Mouse (Mus musculus) ES-E14 (cell line): ENCODE results near the gene Lce1h. TPM values are rescaled to one million over a fixed set of nuclear protein-coding genes. Genes with fewer than 3 reads are reported as not detected.

Source experiments
- DNase-seq: peaks from one replicate; pipeline ENCODE4 v3.0.0-alpha.2; 2013; ENCODE audit warnings: low read depth, low spot score
- H3K27ac ChIP-seq: 2 replicates; pipeline ENCODE4 v1.5.1; 2012; ENCODE audit warnings: low read depth, mild to moderate bottlenecking, low read length, moderate library complexity, mixed read lengths; ENCODE audit not compliant: poor library complexity, insufficient read depth, severe bottlenecking
- H3K36me3 ChIP-seq: 2 replicates; pipeline ENCODE4 v1.6.1; 2012; ENCODE audit warnings: mild to moderate bottlenecking, low read length, moderate library complexity, mixed read lengths; ENCODE audit not compliant: control insufficient read depth, poor library complexity, insufficient read depth, severe bottlenecking
- H3K4me1 ChIP-seq, 2 experiments: fragments of 150-350 bp in 1 of 2; sonication (generic) in 1 of 2; 2 replicates each; pipeline ENCODE4 v1.6.1; 2012; ENCODE audit warnings: low read length in 2 of 2, mild to moderate bottlenecking in 1 of 2, mixed read lengths in 1 of 2; ENCODE audit not compliant: control insufficient read depth in 2 of 2, insufficient read depth in 2 of 2, poor library complexity in 1 of 2
- H3K4me3 ChIP-seq, 2 experiments: fragments of 150-350 bp in 1 of 2; sonication (generic) in 1 of 2; 2 replicates each; pipeline ENCODE4 v1.5.1; 2012; ENCODE audit warnings: low read length in 2 of 2, low read depth in 1 of 2, mild to moderate bottlenecking in 1 of 2, mixed read lengths in 1 of 2; ENCODE audit not compliant: insufficient read depth in 1 of 2, poor library complexity in 1 of 2, severe bottlenecking in 1 of 2
- H3K9ac ChIP-seq: 2 replicates; pipeline ENCODE4 v1.6.1; 2012; ENCODE audit warnings: low read depth, mild to moderate bottlenecking, low read length, mixed read lengths; ENCODE audit not compliant: poor library complexity, insufficient read depth, severe bottlenecking
- H3K9me3 ChIP-seq: fragments of 150-350 bp; sonication (generic); 2 replicates; pipeline ENCODE4 v1.6.1; 2012; ENCODE audit warnings: low read depth, mild to moderate bottlenecking, low read length; ENCODE audit not compliant: control insufficient read depth, insufficient read depth
- CHD2 ChIP-seq: IDR thresholded peaks from 2 replicates; pipeline ENCODE4 v1.6.1; 2014; ENCODE audit warnings: mild to moderate bottlenecking, low read depth, low read length, inconsistent platforms
- HCFC1 ChIP-seq: IDR thresholded peaks from 2 replicates; pipeline ENCODE4 v1.6.1; 2012; ENCODE audit warnings: low read length, inconsistent platforms, borderline replicate concordance; ENCODE audit not compliant: insufficient read depth
- MAFK ChIP-seq: IDR thresholded peaks from 2 replicates; pipeline ENCODE4 v1.6.1; 2014; ENCODE audit warnings: mild to moderate bottlenecking, low read depth, low read length, inconsistent platforms; ENCODE audit not compliant: insufficient read depth
- ZC3H11A ChIP-seq: IDR thresholded peaks from 2 replicates; pipeline ENCODE4 v1.6.1; 2012; ENCODE audit warnings: low read depth, mild to moderate bottlenecking, inconsistent platforms, low read length, borderline replicate concordance
- ZNF384 ChIP-seq: IDR thresholded peaks from 2 replicates; pipeline ENCODE4 v1.6.1; 2012; ENCODE audit warnings: low read depth, low read length, inconsistent platforms
- in situ Hi-C, 2 experiments: fragments of 600-800 bp; cut with MboI; formaldehyde crosslinking; loops; one replicate each; pipeline ENCODE4 v1.15.1; 2025; ENCODE audit warnings: low sequenced_read_pairs in 2 of 2, inconsistent platforms in 1 of 2; ENCODE audit not compliant: unreplicated experiment in 2 of 2
- total RNA-seq: library from RNA; depleted of rRNA; stranded (reverse); fragments of 300-350 nt; gene quantifications from 2 replicates; pipeline ENCODE4 v1.2.3, GENCODE M21; 2012; rRNA removed

Gene Lce1h
- 4.7 TPM in 1 of 2 replicates, not detected in the other for total RNA-seq

GRCm38 (mm10) chr3:92764965-92765364 lies at the start of gene Lce1h:
Gene Lce1h, minus strand, starts transcription at chr3:92765065.
- Histone ChIP-seq H3K36me3 (no peaks in the 10 kb centered on the region), H3K9me3 (no peaks in the 10 kb centered on the region), H3K27ac (no peak within 1 kb of the TSS), H3K4me3 (no peak within 1 kb of the TSS), H3K4me1 (no peaks in the 10 kb centered on the region), H3K9ac (no peak within 1 kb of the TSS)
- TF ChIP-seq CHD2: no peak
- TF ChIP-seq ZNF384: no peak
- no peak for TF ChIP-seq HCFC1
- TF ChIP-seq MAFK: no peak
- TF ChIP-seq ZC3H11A: no peak
- DNase-seq: no peak
- in situ Hi-C loops: no loop called here

GRCm38 (mm10) chr3:92807791-92808190 lies 42.9 kb upstream of the Lce1h start, which contains the start of gene Lce1k:
Gene Lce1k, minus strand, starts transcription at chr3:92807891.
- no peak for TF ChIP-seq CHD2
- no peak for TF ChIP-seq ZC3H11A
- no peak for TF ChIP-seq MAFK
- no peak for TF ChIP-seq HCFC1
- no peak for TF ChIP-seq ZNF384
- Histone ChIP-seq H3K4me1 (no peaks in the 10 kb centered on the region), H3K4me3 (no peak within 1 kb of the TSS), H3K36me3 (no peaks in the 10 kb centered on the region), H3K27ac (no peak within 1 kb of the TSS), H3K9ac (no peak within 1 kb of the TSS), H3K9me3 (no peaks in the 10 kb centered on the region)
- no peak for DNase-seq
- in situ Hi-C loops: no loop called here

- TF ChIP-seq MAFK: no peak
- TF ChIP-seq ZC3H11A: no peak
- no peak for TF ChIP-seq ZNF384
- TF ChIP-seq CHD2: no peak
- no peak for TF ChIP-seq HCFC1
- H3K4me1 ChIP-seq: no peaks in the 10 kb centered on the region
- in situ Hi-C loops: no loop called here
- DNase-seq: no peak
- H3K27ac ChIP-seq: no peak within 1 kb of the TSS
- H3K9me3 ChIP-seq: no peaks in the 10 kb centered on the region
- H3K36me3 ChIP-seq: no peaks in the 10 kb centered on the region
- no peak within 1 kb of the TSS for H3K9ac ChIP-seq
- no peak within 1 kb of the TSS for H3K4me3 ChIP-seq
Observed at GRCm38 (mm10) chr3:92790414-92790813, 25.5 kb upstream of the Lce1h start, which contains the start of gene Lce1j. Gene Lce1j, minus strand, starts transcription at chr3:92790514.

GRCm38 (mm10) chr3:92778799-92779198 lies 13.9 kb upstream of the Lce1h start, which contains the start of gene Lce1i:
Gene Lce1i, minus strand, starts transcription at chr3:92778899.
- Histone ChIP-seq H3K36me3 (no peaks in the 10 kb centered on the region), H3K4me1 (no peaks in the 10 kb centered on the region), H3K27ac (no peak within 1 kb of the TSS), H3K9me3 (no peaks in the 10 kb centered on the region), H3K4me3 (no peak within 1 kb of the TSS), H3K9ac (no peak within 1 kb of the TSS)
- DNase-seq: no peak
- in situ Hi-C loops: no loop called here
- TF ChIP-seq MAFK (no peak), CHD2 (no peak), ZNF384 (no peak), HCFC1 (no peak), ZC3H11A (no peak)

DNA sequence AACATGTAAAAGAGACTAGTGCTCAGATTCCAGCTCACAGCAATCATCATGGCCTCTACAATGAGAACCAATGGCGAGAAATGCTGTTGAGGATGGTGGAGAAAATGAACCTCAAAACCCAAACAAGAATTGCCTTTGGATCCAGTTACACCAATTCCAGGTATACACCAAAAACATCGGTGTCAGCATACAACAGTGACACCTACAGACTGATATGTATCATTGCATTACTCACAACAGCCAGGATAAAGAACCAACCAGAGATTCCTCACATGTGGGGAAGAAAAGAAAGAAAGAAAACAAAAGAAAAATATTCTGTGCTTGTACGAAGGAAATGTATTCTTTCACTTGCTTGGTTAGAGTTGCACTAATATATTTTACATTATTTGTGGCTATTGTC lies 6.7 kb upstream of the Lce1h start:
- peak; percentile 16 for DNase-seq
- no peak overlapping the region for H3K27ac ChIP-seq
- TF ChIP-seq MAFK: peak; percentile 54; the same call in 1 of the 2 replicates
- no peak for TF ChIP-seq CHD2
- peak; percentile 39; the same call in 1 of the 2 replicates for TF ChIP-seq ZC3H11A
- no peak for TF ChIP-seq ZNF384
- H3K9me3 ChIP-seq: no peaks in the 10 kb centered on the region
- in situ Hi-C loops: no loop called here
- no peaks in the 10 kb centered on the region for H3K4me1 ChIP-seq
- no peak overlapping the region for H3K4me3 ChIP-seq
- H3K36me3 ChIP-seq: no peaks in the 10 kb centered on the region
- no peak overlapping the region for H3K9ac ChIP-seq
